Mouse (Mus musculus): ENCODE results near the gene Sp7.
A peak's percentile ranks its signal among the peaks of the same experiment; 100 is the strongest.

The Sp7 gene

GRCm38 (mm10) chr15:102366733-102367344, at the start of gene Sp7:
Gene Sp7 (minus strand): TSS chr15:102367182.
- DNase-seq (ENCODE audit: low spot score in 2 of 2), result no peak

GRCm38 (mm10) chr15:102413687-102414086, 46.7 kb upstream of the Sp7 start:
- no peak for DNase-seq (ENCODE audit: low spot score in 2 of 2)

GRCm38 (mm10) chr15:102411077-102411476, 44.1 kb upstream of the Sp7 start:
- no peak for DNase-seq (ENCODE audit: low spot score in 2 of 2)

- DNase-seq (ENCODE audit: low spot score in 2 of 2), result no peak
Observed at GRCm38 (mm10) chr15:102409286-102409685, 42.3 kb upstream of the Sp7 start.

- no peak for DNase-seq (ENCODE audit: low spot score in 2 of 2)
Observed at GRCm38 (mm10) chr15:102408558-102409130, 41.7 kb upstream of the Sp7 start.

- no peak for DNase-seq (ENCODE audit: low spot score in 2 of 2)
Observed at GRCm38 (mm10) chr15:102407681-102408557, 40.9 kb upstream of the Sp7 start.

GRCm38 (mm10) chr15:102406912-102407580, 40.1 kb upstream of the Sp7 start:
- no peak for DNase-seq (ENCODE audit: low spot score in 2 of 2)

GRCm38 (mm10) chr15:102406196-102406911, 39.4 kb upstream of the Sp7 start:
- peak; percentile 38 to 44 for DNase-seq (ENCODE audit: low spot score in 2 of 2)

- peak; percentile 99 to 100 for DNase-seq (ENCODE audit: low spot score in 2 of 2)
Observed at GRCm38 (mm10) chr15:102405489-102406195, 38.7 kb upstream of the Sp7 start, which contains the start of gene Sp1. Gene Sp1 (plus strand): TSS chr15:102406143.

- DNase-seq (ENCODE audit: low spot score in 2 of 2), result no peak
Observed at GRCm38 (mm10) chr15:102404608-102405488, 37.9 kb upstream of the Sp7 start.

- no peak for DNase-seq (ENCODE audit: low spot score in 2 of 2)
Observed at GRCm38 (mm10) chr15:102402210-102402609, 35.2 kb upstream of the Sp7 start.

- DNase-seq (ENCODE audit: low spot score in 2 of 2), result no peak
Observed at GRCm38 (mm10) chr15:102401278-102401677, 34.3 kb upstream of the Sp7 start.

- DNase-seq (ENCODE audit: low spot score in 2 of 2), result no peak
Observed at GRCm38 (mm10) chr15:102400476-102401045, 33.6 kb upstream of the Sp7 start.

GRCm38 (mm10) chr15:102399229-102400221, 32.5 kb upstream of the Sp7 start:
- DNase-seq (ENCODE audit: low spot score in 2 of 2), result peak; percentile 51 to 55

GRCm38 (mm10) chr15:102398629-102399028, 31.6 kb upstream of the Sp7 start:
- no peak for DNase-seq (ENCODE audit: low spot score in 2 of 2)

- DNase-seq (ENCODE audit: low spot score in 2 of 2), result no peak
Observed at GRCm38 (mm10) chr15:102395061-102395460, 28.1 kb upstream of the Sp7 start.

GRCm38 (mm10) chr15:102393584-102394014, 26.6 kb upstream of the Sp7 start:
- DNase-seq (ENCODE audit: low spot score in 2 of 2), result no peak

- DNase-seq (ENCODE audit: low spot score in 2 of 2), result no peak
Observed at GRCm38 (mm10) chr15:102392520-102392919, 25.5 kb upstream of the Sp7 start.
